Mouse (Mus musculus): Measurements from ENCODE around the gene Npb. TPM values are rescaled to one million over a fixed set of nuclear protein-coding genes. Genes with fewer than 3 reads are reported as not detected.
A peak's percentile ranks its signal among the peaks of the same experiment; 100 is the strongest.

The Npb gene
- polyA plus RNA-seq, 1 experiment: 0.32 TPM

GRCm38 (mm10) chr11:120568324-120568723 is 40.0 kb upstream of the Npb start:
- Histone ChIP-seq H3K27me3 (ENCODE audit: control insufficient read depth, insufficient read depth, insufficient read length) (no peaks in the 10 kb centered on the region), H3K4me2 (ENCODE audit: low read depth) (no peak overlapping the region), H3ac (ENCODE audit: control insufficient read depth, insufficient read length) (no peak overlapping the region), H3K79me2 (ENCODE audit: control insufficient read depth, insufficient read depth) (peaks cover 46% of the 10 kb centered on the region), H3K4me3 (no peak overlapping the region), H3K36me3 (ENCODE audit: control insufficient read depth, insufficient read depth) (peaks cover 48% of the 10 kb centered on the region)
- TF ChIP-seq POLR2A (IDR thresholded peaks at IDR 0.05; ENCODE audit: insufficient read length, low read depth) (no peak), E2F4 (IDR thresholded peaks at IDR 0.05; ENCODE audit: insufficient read depth) (no peak), MYOD1 (IDR thresholded peaks at IDR 0.05; ENCODE audit: control insufficient read depth in 1 of 3, insufficient read length in 2 of 3, low read depth in 2 of 3) (no peak), POLR2AphosphoS2 (IDR thresholded peaks at IDR 0.05; ENCODE audit: insufficient read length, low read depth) (no peak), TCF12 (IDR thresholded peaks at IDR 0.05; ENCODE audit: insufficient read depth, poor library complexity, severe bottlenecking) (no peak), CEBPB (IDR thresholded peaks at IDR 0.05; ENCODE audit: insufficient read depth, poor library complexity, severe bottlenecking) (no peak), TCF3 (IDR thresholded peaks at IDR 0.05; ENCODE audit: insufficient read length, low read depth) (no peak), SRF (IDR thresholded peaks at IDR 0.05; ENCODE audit: control insufficient read depth, insufficient read length, low read depth) (no peak), MAX (IDR thresholded peaks at IDR 0.05; ENCODE audit: low read depth) (no peak)

DNA sequence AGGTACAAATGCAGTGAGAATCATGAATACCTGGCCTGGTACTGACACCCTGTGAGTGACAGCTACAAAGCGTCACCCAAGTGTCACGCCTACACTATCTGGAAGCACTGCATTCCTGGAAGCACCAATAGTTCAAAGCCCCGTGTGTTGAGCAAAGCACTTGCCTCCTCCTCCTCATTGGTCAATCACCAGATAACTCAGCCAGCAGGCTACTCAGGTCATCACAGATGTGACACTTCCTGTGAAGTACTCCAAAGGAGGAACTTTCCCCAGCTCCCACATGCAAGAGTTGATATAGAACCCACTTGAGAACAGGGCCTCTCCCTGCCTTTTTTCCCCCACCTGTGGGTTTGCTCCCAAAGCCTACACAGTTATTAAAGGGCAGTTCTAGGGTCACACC is 37.2 kb upstream of the Npb start:
- TF ChIP-seq POLR2A (IDR thresholded peaks at IDR 0.05; ENCODE audit: insufficient read length, low read depth) (no peak), POLR2AphosphoS2 (IDR thresholded peaks at IDR 0.05; ENCODE audit: insufficient read length, low read depth) (no peak)
- Histone ChIP-seq H3K4me2 (ENCODE audit: low read depth) (peak overlapping the region; percentile 87), H3K36me3 (ENCODE audit: control insufficient read depth, insufficient read depth) (peaks cover 26% of the 10 kb centered on the region)

DNA sequence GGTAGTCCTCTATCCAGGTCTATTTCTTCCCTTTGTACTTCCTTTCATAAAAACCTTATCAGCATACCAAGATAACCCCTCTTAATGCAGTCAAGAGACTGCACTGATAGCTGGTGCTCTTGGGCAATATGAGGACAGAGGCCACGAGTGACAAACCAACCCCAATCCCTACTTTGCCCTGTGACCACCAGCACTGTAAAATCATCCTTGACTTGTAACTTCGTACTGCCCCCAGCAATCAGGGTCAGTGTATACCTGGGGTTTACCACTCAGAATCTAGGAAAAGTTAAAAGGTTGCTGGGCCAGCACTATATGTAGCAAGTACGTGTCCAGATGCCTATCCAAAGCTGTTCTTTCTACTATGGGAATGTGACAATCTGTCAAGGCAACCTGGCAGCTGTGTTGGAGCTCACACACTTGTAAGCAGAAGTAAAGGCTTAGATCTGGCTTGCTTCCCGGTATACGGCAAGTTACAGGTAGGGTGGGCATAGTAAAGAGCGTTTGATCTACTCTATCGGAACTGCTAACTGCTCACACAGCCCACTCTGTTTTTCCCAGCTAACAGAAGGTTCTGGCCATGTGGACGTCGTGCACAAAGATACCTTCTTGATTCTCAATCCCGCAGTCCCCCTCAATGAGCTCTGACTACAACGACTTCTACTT is 36.4 kb upstream of the Npb start:
- peaks cover 53% of the 10 kb centered on the region for H3K79me2 ChIP-seq (ENCODE audit: control insufficient read depth, insufficient read depth)
- no peaks in the 10 kb centered on the region for H3K27me3 ChIP-seq (ENCODE audit: control insufficient read depth, insufficient read depth, insufficient read length)
- H3K4me2 ChIP-seq (ENCODE audit: low read depth): peak overlapping the region; percentile 87
- peak overlapping the region; percentile 68 for H3ac ChIP-seq (ENCODE audit: control insufficient read depth, insufficient read length)
- TF ChIP-seq MYOG (IDR thresholded peaks at IDR 0.05; ENCODE audit: control insufficient read depth in 1 of 3, insufficient read depth in 1 of 3, insufficient read length in 2 of 3, low read depth in 2 of 3) (no peak), REST (IDR thresholded peaks at IDR 0.05; ENCODE audit: insufficient read depth, insufficient read length) (no peak), MYOD1 (IDR thresholded peaks at IDR 0.05; ENCODE audit: control insufficient read depth in 1 of 3, insufficient read length in 2 of 3, low read depth in 2 of 3) (no peak), POLR2A (IDR thresholded peaks at IDR 0.05; ENCODE audit: insufficient read length, low read depth) (no peak), POLR2AphosphoS2 (IDR thresholded peaks at IDR 0.05; ENCODE audit: insufficient read length, low read depth) (no peak)
- H3K4me3 ChIP-seq: peak overlapping the region; percentile 75
- H3K36me3 ChIP-seq (ENCODE audit: control insufficient read depth, insufficient read depth): peaks cover 21% of the 10 kb centered on the region

More for the DNA sequence above, 37.2 kb upstream of the Npb start:
- Histone ChIP-seq H3K27me3 (ENCODE audit: control insufficient read depth, insufficient read depth, insufficient read length) (no peaks in the 10 kb centered on the region), H3ac (ENCODE audit: control insufficient read depth, insufficient read length) (peak overlapping the region; percentile 68), H3K4me3 (peak overlapping the region; percentile 75), H3K79me2 (ENCODE audit: control insufficient read depth, insufficient read depth) (peaks cover 53% of the 10 kb centered on the region)

- no peaks in the 10 kb centered on the region for H3K27me3 ChIP-seq (ENCODE audit: control insufficient read depth, insufficient read depth, insufficient read length)
- peak overlapping the region; percentile 68 for H3ac ChIP-seq (ENCODE audit: control insufficient read depth, insufficient read length)
- peak overlapping the region; percentile 87 for H3K4me2 ChIP-seq (ENCODE audit: low read depth)
- H3K36me3 ChIP-seq (ENCODE audit: control insufficient read depth, insufficient read depth): peaks cover 18% of the 10 kb centered on the region
- TF ChIP-seq USF1 (IDR thresholded peaks at IDR 0.05; ENCODE audit: low read depth) (no peak), CEBPB (IDR thresholded peaks at IDR 0.05; ENCODE audit: insufficient read depth, poor library complexity, severe bottlenecking) (no peak), REST (IDR thresholded peaks at IDR 0.05; ENCODE audit: insufficient read depth, insufficient read length) (no peak), MAX (IDR thresholded peaks at IDR 0.05; ENCODE audit: low read depth) (no peak), POLR2A (IDR thresholded peaks at IDR 0.05; ENCODE audit: insufficient read length, low read depth) (no peak), SRF (IDR thresholded peaks at IDR 0.05; ENCODE audit: control insufficient read depth, insufficient read length, low read depth) (no peak), TCF3 (IDR thresholded peaks at IDR 0.05; ENCODE audit: insufficient read length, low read depth) (no peak), TCF12 (IDR thresholded peaks at IDR 0.05; ENCODE audit: insufficient read depth, poor library complexity, severe bottlenecking) (no peak), MYOD1 (IDR thresholded peaks at IDR 0.05; ENCODE audit: control insufficient read depth in 1 of 3, insufficient read length in 2 of 3, low read depth in 2 of 3) (no peak), MYOG (IDR thresholded peaks at IDR 0.05; ENCODE audit: control insufficient read depth in 1 of 3, insufficient read depth in 1 of 3, insufficient read length in 2 of 3, low read depth in 2 of 3) (no peak)
- H3K79me2 ChIP-seq (ENCODE audit: control insufficient read depth, insufficient read depth): peaks cover 49% of the 10 kb centered on the region
- peak overlapping the region; percentile 75 for H3K4me3 ChIP-seq
Measured at GRCm38 (mm10) chr11:120572417-120572751, 35.9 kb upstream of the Npb start.

GRCm38 (mm10) chr11:120572752-120573584 is 35.3 kb upstream of the Npb start, which contains the start of gene P4hb:
Gene P4hb, minus strand, starts transcription at chr11:120573253.
- H3K4me3 ChIP-seq: peak within 1 kb of the TSS; percentile 75
- no peaks in the 10 kb centered on the region for H3K27me3 ChIP-seq (ENCODE audit: control insufficient read depth, insufficient read depth, insufficient read length)
- peaks cover 17% of the 10 kb centered on the region for H3K36me3 ChIP-seq (ENCODE audit: control insufficient read depth, insufficient read depth)
- H3K4me2 ChIP-seq (ENCODE audit: low read depth): peak within 1 kb of the TSS; percentile 91
- H3ac ChIP-seq (ENCODE audit: control insufficient read depth, insufficient read length): peak within 1 kb of the TSS; percentile 68
- peak; percentile 85 for TF ChIP-seq E2F4 (IDR thresholded peaks at IDR 0.05; ENCODE audit: insufficient read depth)
- TF ChIP-seq TCF3 (IDR thresholded peaks at IDR 0.05; ENCODE audit: insufficient read length, low read depth): peak; percentile 21
- peak in 1 of 3 experiments; percentile 24 for TF ChIP-seq MYOD1 (IDR thresholded peaks at IDR 0.05; ENCODE audit: control insufficient read depth in 1 of 3, insufficient read length in 2 of 3, low read depth in 2 of 3)
- TF ChIP-seq SRF (IDR thresholded peaks at IDR 0.05; ENCODE audit: control insufficient read depth, insufficient read length, low read depth): peak; percentile 80
- peak in 2 of 3 experiments; percentile 11 for TF ChIP-seq MYOG (IDR thresholded peaks at IDR 0.05; ENCODE audit: control insufficient read depth in 1 of 3, insufficient read depth in 1 of 3, insufficient read length in 2 of 3, low read depth in 2 of 3)
- peak; percentile 57 for TF ChIP-seq REST (IDR thresholded peaks at IDR 0.05; ENCODE audit: insufficient read depth, insufficient read length)
- peak; percentile 100 for TF ChIP-seq POLR2AphosphoS2 (IDR thresholded peaks at IDR 0.05; ENCODE audit: insufficient read length, low read depth)
- no peak for TF ChIP-seq TCF12 (IDR thresholded peaks at IDR 0.05; ENCODE audit: insufficient read depth, poor library complexity, severe bottlenecking)
- peak; percentile 100 for TF ChIP-seq POLR2A (IDR thresholded peaks at IDR 0.05; ENCODE audit: insufficient read length, low read depth)
- no peak for TF ChIP-seq USF1 (IDR thresholded peaks at IDR 0.05; ENCODE audit: low read depth)
- TF ChIP-seq MAX (IDR thresholded peaks at IDR 0.05; ENCODE audit: low read depth): no peak
- TF ChIP-seq CEBPB (IDR thresholded peaks at IDR 0.05; ENCODE audit: insufficient read depth, poor library complexity, severe bottlenecking): no peak
- H3K79me2 ChIP-seq (ENCODE audit: control insufficient read depth, insufficient read depth): peaks cover 43% of the 10 kb centered on the region
